Mouse (Mus musculus) intestine, embryonic 16.5 days (tissue): Measurements from ENCODE around the gene Ifrd2. TPM values are rescaled to one million over a fixed set of nuclear protein-coding genes. Genes with fewer than 3 reads are reported as not detected.

Source experiments
- ATAC-seq: fragments of 200-750 bp; cut with Nextera tagmentation; 2 replicates; pipeline ENCODE4 v1.8.0; 2017; ENCODE audit warnings: moderate TSS enrichment, moderate library complexity
- H3K27ac ChIP-seq: fragments of 300-500 bp; sonication (generic); 2 replicates; pipeline ENCODE4 v1.5.1; 2014; ENCODE audit warnings: mild to moderate bottlenecking, low read length
- H3K27me3 ChIP-seq: fragments of 300-500 bp; sonication (generic); replicated peaks from 2 replicates; pipeline ENCODE4 v1.6.1; 2014; ENCODE audit warnings: low read length, control low read depth, mixed read lengths; ENCODE audit not compliant: control insufficient read depth, insufficient read depth
- H3K36me3 ChIP-seq: fragments of 300-500 bp; sonication (generic); 2 replicates; pipeline ENCODE4 v1.6.1; 2014; ENCODE audit warnings: low read length, control low read depth; ENCODE audit not compliant: control insufficient read depth, insufficient read depth
- H3K4me1 ChIP-seq: fragments of 300-500 bp; sonication (generic); 2 replicates; pipeline ENCODE4 v1.6.1; 2014; ENCODE audit warnings: low read length, control low read depth, mixed read lengths; ENCODE audit not compliant: control insufficient read depth, insufficient read depth
- H3K4me2 ChIP-seq: fragments of 300-500 bp; sonication (generic); 2 replicates; pipeline ENCODE4 v1.6.1; 2014; ENCODE audit warnings: low read depth, low read length, control low read depth
- H3K4me3 ChIP-seq: fragments of 300-500 bp; sonication (generic); 2 replicates; pipeline ENCODE4 v1.5.1; 2014; ENCODE audit warnings: mild to moderate bottlenecking, low read length
- H3K9ac ChIP-seq: fragments of 300-500 bp; sonication (generic); 2 replicates; pipeline ENCODE4 v1.6.1; 2014; ENCODE audit warnings: low read depth, low read length
- H3K9me3 ChIP-seq: fragments of 300-500 bp; sonication (generic); 2 replicates; pipeline ENCODE4 v1.6.1; 2016; ENCODE audit warnings: low read length, control low read depth; ENCODE audit not compliant: control insufficient read depth
- WGBS: fragments of 180-500 bp; shearing (Covaris S2); extraction: QIAGEN DNeasy Blood & Tissue Kit; methylation state at CpG from one replicate; pipeline ENCODE4 v1.1.7; 2014; 5-methylcytosine and 5-hydroxymethylcytosine counted together
- polyA plus RNA-seq: library from polyadenylated mRNA; unstranded; fragments of >200 nt; fragmentation: Nextera tagmentation; extraction: Ambion mirVana; gene quantifications from 2 replicates; pipeline ENCODE4 v1.2.1, GENCODE M21; 2015

The Ifrd2 gene
- polyA plus RNA-seq, 1 experiment from 2014 or later: 89.6 TPM

DNA sequence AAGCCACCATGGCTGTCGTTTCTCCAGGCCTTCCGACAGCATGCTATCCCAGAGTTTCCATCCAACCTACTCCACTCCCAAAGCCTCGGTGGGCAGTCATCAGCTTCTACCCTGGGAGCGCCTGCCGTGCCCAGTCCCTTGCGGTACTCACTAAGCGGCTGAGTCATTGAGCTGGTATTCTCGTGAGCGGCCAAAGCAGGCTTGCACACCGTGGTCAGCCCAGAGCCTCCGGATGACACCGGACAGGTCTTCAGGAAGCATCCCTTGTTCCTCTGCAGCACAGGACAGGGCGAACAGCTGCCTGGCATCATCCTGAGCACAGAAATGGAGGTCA is 32.1 kb downstream of the Ifrd2 start:
- 0 out of 2 replicates have a peak overlapping the region, but pooled peaks have one; percentile 4 for H3K4me2 ChIP-seq
- H3K27me3 ChIP-seq: no peaks in the 10 kb centered on the region
- peaks cover 37% of the 10 kb centered on the region for H3K4me1 ChIP-seq
- no peak; the same call in none of the 2 replicates for ATAC-seq
- no peak overlapping the region for H3K4me3 ChIP-seq
- no peaks in the 10 kb centered on the region for H3K9me3 ChIP-seq
- peak overlapping the region; percentile 48 for H3K9ac ChIP-seq
- peaks cover 28% of the 10 kb centered on the region for H3K36me3 ChIP-seq
- WGBS: 64% methylated on average over 13 of the region's 13 CpGs
- H3K27ac ChIP-seq: peak overlapping the region; percentile 95

DNA sequence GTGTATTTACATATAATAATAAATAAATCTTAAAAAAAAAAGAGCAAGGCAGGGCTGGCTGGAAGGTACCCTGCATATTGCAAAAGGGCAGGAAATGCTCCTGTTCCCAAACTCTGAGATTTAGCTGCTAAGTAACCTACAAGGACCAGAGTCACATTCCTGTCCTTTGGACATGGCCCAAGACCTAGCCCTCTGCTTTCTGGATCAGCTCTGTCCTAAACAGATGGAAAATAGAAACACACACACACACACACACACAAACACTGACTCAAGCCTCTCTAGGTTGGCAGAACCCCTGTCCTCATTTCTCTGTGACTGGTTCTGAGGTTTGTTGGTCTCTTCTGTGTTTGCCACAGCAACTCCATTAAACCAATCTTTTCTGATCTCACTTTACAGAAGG is 33.5 kb downstream of the Ifrd2 start:
- H3K36me3 ChIP-seq: peaks cover 23% of the 10 kb centered on the region
- ATAC-seq: no peak
- no peak overlapping the region for H3K4me3 ChIP-seq
- no peak overlapping the region for H3K27ac ChIP-seq
- H3K27me3 ChIP-seq: no peaks in the 10 kb centered on the region
- H3K9me3 ChIP-seq: no peaks in the 10 kb centered on the region
- peak overlapping the region; percentile 32; the same call in 1 of the 2 replicates for H3K9ac ChIP-seq
- peaks cover 49% of the 10 kb centered on the region for H3K4me1 ChIP-seq
- H3K4me2 ChIP-seq: no peak overlapping the region

DNA sequence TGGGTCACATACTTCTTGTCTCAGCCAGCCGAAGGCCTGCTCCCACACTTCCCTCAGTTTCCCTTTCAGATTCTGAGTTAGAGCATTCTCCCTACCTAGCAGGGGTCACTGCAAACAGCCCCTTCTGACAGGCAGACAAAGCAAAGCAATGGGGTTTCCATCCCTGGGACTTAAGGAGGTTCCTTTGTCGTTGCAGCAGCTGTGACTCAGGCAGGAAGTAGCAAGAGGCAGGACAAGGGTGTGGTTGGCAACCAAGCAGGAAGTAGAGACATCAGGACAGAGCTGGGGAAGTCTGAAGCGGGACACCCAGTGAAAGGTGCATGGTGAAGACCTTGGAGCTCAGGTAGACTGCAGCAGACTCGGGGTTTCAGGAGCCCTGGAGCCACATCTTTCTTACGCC is 37.1 kb downstream of the Ifrd2 start:
- H3K4me2 ChIP-seq: no peak overlapping the region
- H3K27ac ChIP-seq: peak overlapping the region; percentile 59
- peaks cover 22% of the 10 kb centered on the region for H3K36me3 ChIP-seq
- no peaks in the 10 kb centered on the region for H3K27me3 ChIP-seq
- H3K9ac ChIP-seq: peak overlapping the region; percentile 48; the same call in 1 of the 2 replicates
- no peak overlapping the region for H3K4me3 ChIP-seq
- no peaks in the 10 kb centered on the region for H3K9me3 ChIP-seq
- ATAC-seq: no peak
- 68% methylated on average over 5 of the region's 5 CpGs for WGBS
- peaks cover 67% of the 10 kb centered on the region for H3K4me1 ChIP-seq

DNA sequence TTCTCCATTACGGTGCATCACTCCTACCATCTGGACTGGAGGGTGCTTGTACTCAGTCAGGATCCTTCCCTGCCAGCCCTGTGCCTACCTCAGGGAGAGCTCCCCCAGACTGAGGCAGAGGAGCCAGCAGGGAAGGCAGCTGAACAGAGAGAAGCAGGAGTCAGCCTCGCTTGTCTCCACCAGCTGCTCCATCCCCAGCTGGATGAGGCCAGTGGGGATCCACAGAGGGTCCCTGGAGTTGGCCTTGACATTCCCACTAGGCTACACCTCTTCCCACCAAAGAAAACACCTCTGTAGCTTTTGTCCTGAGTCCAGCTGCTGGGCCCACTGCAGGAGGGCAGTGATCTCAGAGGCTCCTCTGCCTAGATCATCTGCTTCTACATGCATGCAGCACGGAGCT is 37.5 kb downstream of the Ifrd2 start:
- H3K4me1 ChIP-seq: peaks cover 67% of the 10 kb centered on the region
- peak overlapping the region; percentile 59 for H3K27ac ChIP-seq
- H3K36me3 ChIP-seq: peaks cover 19% of the 10 kb centered on the region
- no peak overlapping the region for H3K4me3 ChIP-seq
- WGBS: 81% methylated on average over 3 of the region's 3 CpGs
- ATAC-seq: no peak
- no peak overlapping the region for H3K4me2 ChIP-seq
- H3K9ac ChIP-seq: peak overlapping the region; percentile 48
- no peaks in the 10 kb centered on the region for H3K27me3 ChIP-seq
- no peaks in the 10 kb centered on the region for H3K9me3 ChIP-seq

DNA sequence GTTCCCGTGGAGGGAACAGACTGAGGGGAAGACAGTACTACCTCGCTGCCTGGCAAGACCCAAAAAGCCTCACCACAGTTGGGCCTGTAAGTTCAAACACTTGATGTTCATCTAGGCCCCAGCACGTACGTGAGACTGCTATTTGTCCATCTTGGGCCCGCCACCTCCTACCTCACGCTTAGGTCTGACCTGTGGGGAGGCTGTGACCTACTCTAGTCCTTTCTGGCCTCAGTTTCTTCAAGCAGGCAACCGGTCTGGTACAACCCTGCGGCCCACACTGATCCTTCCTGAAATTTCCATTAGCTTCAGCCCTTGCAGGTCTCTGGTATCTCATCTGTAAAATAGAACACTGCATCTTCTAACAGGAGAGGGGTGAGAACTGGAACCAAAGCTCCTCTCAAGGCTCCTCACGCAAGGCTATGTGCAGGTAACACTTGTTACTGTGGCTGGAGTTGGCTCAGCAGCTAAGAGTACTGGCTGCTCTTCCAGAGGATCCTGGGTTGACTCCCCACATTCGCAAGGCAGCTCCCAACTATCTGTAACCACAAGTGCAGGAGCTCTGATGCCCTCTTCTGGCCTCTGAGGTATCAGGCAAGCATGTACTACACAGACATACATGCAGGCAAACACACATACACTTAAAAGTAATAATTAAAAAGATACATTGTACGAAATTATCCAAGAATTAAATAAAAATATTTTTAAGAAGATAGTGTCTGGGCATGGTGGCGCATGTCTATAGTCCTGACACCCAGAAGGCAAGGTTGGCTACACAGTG is 38.1 kb downstream of the Ifrd2 start:
- Histone ChIP-seq H3K4me2 (no peak overlapping the region), H3K4me3 (no peak overlapping the region), H3K36me3 (peaks cover 14% of the 10 kb centered on the region), H3K9ac (peak overlapping the region; percentile 48), H3K4me1 (peaks cover 67% of the 10 kb centered on the region), H3K27me3 (no peaks in the 10 kb centered on the region), H3K9me3 (no peaks in the 10 kb centered on the region), H3K27ac (peak overlapping the region; percentile 59)
- WGBS: 90% methylated on average over 12 of the region's 12 CpGs
- ATAC-seq: no peak

DNA sequence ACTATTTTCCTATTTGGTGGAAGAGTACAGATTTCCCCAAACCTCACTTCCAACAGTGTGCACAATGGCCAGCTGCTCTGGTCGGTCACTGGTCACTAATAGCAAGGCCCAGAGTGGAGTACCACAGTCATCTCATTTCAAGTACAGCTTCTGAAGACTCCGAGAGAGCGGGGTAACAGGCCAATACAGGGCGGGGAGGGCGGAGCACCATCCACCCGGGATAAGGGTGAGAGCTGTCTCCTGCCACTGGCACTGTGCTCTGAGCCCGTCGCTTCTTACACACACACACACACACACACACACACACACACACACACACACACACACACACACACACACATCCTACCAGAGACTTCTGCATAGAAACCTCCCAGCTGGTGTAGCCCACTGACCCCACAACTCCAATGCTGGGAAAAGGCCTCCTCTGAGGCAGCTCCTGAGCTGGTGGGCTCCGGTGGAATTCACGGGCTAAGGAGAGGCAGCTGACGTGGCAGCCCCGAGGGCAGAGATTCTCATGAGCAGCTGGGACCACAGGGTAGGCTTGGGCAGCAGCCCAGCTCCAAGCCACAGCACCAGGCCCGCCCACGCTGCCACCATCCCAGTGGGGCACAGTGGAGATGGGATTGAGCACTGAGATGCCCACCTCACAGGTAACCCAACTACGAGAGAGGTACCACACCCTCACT is 38.9 kb downstream of the Ifrd2 start:
- Histone ChIP-seq H3K4me3 (0 out of 2 replicates have a peak overlapping the region, but pooled peaks have one; percentile 6), H3K9me3 (no peaks in the 10 kb centered on the region), H3K27me3 (no peaks in the 10 kb centered on the region), H3K4me2 (peak overlapping the region; percentile 20; the same call in 1 of the 2 replicates), H3K27ac (peak overlapping the region; percentile 84), H3K36me3 (peaks cover 14% of the 10 kb centered on the region), H3K4me1 (peaks cover 69% of the 10 kb centered on the region), H3K9ac (peak overlapping the region; percentile 64)
- ATAC-seq: peak; percentile 10
- 47% methylated on average over 15 of the region's 15 CpGs for WGBS

DNA sequence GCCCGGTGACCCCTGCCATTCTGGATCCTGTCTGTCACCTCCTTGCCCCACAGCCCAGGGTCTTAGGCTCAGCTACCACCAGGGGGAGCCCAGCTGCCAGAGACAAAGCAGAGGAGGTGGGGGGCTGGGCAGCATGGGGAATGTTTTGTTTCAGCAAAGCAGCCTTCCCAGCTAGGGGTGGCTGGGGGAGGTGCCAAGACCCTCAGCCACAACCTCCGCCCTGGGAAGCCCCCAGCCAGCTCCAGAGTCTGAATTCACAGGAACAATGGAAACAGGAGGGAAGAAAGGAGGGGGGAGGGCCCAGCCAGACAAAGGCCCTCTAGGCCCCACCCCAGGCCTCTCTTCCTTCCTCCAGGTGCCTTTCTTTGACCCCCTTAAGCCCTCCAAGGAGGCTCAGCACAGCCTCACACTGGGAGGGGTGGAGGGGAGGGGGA is 39.4 kb downstream of the Ifrd2 start:
- 9% methylated on average over 2 of the region's 2 CpGs for WGBS
- Histone ChIP-seq H3K36me3 (peaks cover 14% of the 10 kb centered on the region), H3K9ac (peak overlapping the region; percentile 64), H3K4me2 (peak overlapping the region; percentile 20; the same call in 1 of the 2 replicates), H3K4me3 (0 out of 2 replicates have a peak overlapping the region, but pooled peaks have one; percentile 6), H3K27ac (peak overlapping the region; percentile 84), H3K4me1 (peaks cover 74% of the 10 kb centered on the region), H3K9me3 (no peaks in the 10 kb centered on the region), H3K27me3 (no peaks in the 10 kb centered on the region)
- peak; percentile 54 for ATAC-seq

DNA sequence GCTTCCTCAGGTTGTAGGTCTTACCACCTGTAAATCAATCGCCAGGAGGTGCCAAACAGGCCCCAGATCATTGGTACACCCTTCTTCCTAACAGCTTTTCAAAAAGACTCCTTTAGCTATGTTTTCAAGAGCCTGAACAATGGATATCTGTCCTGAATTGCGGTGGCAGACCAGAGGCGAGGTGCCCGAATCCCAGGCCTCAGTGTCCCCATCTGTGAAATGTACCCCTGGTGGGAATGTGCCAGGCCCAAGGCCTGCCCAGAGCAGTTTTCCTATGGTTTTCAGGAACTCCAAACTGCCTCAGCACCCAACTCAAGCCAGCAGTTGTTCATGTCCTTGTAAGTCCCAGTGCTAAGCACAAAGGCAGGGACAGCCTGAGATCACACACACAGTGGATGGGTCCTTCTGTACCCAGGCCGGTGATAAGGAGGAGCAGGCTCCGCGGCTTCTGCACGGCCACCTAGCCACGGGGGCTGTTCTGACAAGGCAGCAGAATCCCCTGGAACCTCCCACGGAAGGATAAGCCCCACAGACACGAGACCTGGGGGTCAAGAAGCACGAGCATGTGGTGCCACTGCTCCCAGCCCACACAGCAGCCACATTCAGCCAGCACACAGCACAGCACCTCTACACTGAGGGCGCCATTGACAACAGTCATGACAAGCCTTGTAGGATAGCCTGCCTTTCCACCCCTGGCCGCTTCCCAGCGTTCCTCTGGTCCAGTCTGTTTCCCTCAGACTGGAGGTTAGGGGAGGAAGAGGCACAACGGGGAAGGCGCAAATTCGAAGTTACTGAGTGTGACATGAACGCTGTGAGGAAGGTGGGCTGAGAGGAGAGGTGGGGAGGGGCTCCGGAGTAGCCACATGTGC is 40.2 kb downstream of the Ifrd2 start:
- Histone ChIP-seq H3K36me3 (peaks cover 8% of the 10 kb centered on the region), H3K27me3 (no peaks in the 10 kb centered on the region), H3K27ac (peak overlapping the region; percentile 84), H3K9me3 (no peaks in the 10 kb centered on the region), H3K4me2 (0 out of 2 replicates have a peak overlapping the region, but pooled peaks have one; percentile 20), H3K9ac (peak overlapping the region; percentile 64), H3K4me3 (no peak overlapping the region), H3K4me1 (peaks cover 81% of the 10 kb centered on the region)
- no peak for ATAC-seq
- 46% methylated on average over 20 of the region's 20 CpGs for WGBS
